Mouse (Mus musculus): ENCODE measurements at regions not wholly inside any gene's neighbourhood (a gene's known extent, or its start where the extent isn't known, plus 50 kb on each side); places are given as distances from the start of the nearest gene placed in this dataset.

DNA sequence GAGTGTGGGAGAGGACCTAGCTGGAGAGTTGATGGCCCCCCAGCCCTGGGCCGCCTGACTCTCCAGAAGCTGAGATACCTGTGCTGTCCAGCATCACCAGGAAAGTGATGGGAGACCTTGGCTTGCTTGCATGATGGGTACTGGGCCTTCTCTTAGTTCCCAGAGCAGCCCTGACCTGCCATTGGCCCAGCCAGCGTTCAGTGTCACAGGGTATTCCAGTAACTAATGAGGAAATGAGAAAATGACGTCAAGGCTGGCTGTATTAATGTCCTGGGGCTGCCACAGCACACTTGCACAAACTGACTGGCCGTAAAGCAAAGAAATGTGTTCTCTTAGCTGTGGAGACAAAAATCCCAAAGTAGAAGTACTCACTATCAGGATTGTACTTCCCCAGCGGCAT, 307.5 kb downstream of the Tbc1d1 start:
- no peak for DNase-seq

DNA sequence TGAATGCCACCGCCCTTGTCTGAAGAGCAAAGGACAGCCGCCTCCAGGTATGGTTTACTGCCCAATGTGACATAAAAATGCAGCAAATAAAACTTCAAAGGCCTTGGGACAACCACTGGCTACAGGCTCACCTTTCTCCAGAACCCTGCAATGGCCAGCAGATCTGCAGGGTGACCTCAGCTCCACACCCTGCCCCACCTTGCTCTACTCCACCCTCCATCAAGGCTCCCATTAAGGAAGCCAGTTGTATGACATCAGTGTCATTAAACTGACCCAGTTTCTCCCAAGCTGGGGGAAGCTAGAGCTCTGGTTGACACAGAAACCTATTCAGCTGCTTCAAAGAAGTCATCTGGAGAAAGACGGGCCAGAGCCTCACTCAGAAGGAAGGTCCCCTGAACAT, 310.2 kb downstream of the Tbc1d1 start:
- DNase-seq: no peak

DNA sequence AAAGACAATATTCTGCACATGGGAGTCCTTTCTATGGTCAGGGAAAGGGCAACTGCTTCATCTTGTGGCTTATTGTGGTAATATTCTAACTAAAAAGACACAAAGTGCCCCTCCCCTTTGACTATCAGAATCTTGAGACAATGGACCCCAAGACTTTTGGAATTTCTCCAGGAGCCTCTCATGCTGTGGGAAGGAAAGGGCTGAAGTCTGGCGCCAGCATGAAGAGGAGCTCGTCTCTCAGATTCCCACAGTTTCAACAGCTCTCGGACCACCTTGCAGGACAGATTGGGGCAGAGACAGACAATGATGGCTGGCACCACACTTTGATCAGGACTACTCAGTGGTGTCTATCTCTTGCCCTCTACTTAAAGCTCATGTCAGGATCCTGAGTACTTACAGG, 311.8 kb downstream of the Tbc1d1 start:
- DNase-seq: no peak

DNA sequence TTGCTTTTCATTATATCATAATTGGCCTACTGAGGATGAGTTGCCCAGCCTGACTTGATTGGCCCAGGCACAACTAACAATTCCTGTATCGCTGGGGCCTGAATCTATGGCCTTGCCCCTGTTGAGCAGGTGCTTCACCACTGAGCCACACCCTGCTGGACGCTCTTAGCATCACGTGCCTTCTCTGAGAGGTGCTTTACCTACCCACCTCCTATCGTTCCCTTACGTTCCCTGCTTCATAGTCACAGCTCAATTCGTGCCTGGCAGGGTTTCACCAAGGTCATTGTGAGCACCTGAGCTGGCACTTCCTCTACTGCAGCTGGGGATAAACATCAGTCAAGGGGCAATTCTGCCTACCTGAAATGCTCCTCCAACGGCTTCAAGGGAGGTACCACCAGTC, 312.2 kb downstream of the Tbc1d1 start:
- DNase-seq: no peak

DNA sequence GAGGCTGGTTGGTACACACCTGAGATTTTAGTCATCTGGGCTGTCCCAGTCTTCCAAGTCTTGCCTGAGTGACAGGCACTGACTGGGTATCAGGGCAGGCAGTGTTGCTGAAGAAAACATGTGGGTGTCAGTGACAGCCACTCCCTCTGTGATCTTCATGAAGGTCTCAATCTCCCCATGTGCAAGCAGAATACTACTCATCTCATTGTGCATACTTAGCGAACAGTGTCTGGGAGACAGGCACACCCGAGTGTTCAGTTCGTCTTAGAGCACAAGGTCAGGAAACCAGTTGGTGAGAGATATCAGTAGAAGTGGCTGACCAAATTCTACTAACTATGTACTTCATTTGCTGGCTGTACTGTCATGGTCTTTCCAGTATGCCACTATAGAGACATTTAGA, 315.9 kb downstream of the Tbc1d1 start:
- no peak for DNase-seq

DNA sequence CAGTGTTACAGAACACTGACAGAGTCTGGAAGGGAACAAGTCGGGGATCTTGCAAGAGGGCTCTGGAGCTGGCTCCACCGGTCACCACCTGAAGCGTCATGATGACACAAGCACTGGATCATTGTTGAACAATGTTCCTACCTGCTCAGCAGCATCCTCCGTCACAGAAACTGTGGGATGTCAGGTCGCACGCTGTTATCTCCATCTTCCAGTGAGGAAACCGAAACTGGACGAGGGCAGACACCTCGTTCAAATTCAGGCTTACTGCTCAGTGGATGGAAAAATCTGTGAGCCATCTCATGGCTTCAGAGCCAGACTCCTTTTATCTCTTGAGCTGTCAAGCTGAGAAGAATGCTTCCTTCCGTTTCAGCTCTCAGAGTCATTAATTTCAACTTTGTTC, 316.3 kb downstream of the Tbc1d1 start:
- no peak for DNase-seq

DNA sequence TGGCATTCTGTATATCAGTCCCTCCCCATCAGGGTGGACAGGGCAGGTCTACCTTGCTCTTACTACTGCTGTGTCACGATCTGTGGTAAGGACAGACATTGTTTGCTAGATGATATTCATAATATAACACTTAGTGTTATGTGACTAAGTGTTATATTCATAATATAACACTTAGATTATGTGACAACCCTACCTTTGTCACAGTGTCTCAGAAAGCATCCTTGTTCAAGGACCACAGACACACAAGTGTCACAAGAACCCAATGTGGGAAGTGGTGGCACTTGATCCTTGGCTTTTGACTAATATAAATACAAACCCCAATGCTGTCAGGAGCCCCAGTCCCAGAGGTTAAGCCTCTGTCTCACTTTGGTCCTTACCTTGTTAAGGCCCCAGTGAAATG, 318.8 kb downstream of the Tbc1d1 start:
- no peak for DNase-seq

DNA sequence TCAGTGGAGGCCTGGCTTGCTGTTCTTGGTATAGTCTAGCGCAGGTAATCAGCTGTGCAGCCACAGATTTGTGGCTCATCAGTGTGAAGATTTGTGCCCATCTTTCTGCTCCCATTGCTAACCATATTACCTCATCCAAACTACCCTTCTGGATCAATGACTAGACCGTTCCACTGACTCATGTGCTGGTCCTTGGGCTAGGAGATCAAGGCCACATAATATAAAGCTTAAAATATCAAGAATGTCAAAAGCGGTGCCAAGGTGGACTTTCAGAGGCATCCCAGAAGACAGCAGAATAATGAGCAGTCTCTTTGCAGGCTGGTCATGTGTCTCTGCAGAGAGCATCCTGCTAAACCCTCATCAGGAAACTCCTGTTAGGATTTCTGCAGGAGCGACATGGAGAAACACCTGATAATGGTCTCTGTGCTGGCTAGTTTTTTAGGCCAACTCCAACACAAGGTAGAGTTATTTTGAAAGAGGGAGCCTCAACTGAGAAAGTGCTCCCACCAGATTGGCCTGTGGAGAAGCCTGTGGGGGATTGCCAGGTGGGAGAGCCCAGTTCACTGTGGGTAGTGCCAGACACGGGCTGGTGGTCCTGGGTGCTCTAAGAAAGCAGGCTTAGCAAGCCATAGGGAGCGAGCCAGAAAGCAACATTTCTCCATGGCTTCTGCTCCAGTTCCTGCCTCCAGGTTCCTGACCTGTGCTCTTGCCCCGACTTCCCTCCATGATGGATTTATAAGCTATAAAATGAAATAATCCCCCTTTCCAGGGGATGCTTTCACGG, 319.8 kb downstream of the Tbc1d1 start:
- DNase-seq: no peak

DNA sequence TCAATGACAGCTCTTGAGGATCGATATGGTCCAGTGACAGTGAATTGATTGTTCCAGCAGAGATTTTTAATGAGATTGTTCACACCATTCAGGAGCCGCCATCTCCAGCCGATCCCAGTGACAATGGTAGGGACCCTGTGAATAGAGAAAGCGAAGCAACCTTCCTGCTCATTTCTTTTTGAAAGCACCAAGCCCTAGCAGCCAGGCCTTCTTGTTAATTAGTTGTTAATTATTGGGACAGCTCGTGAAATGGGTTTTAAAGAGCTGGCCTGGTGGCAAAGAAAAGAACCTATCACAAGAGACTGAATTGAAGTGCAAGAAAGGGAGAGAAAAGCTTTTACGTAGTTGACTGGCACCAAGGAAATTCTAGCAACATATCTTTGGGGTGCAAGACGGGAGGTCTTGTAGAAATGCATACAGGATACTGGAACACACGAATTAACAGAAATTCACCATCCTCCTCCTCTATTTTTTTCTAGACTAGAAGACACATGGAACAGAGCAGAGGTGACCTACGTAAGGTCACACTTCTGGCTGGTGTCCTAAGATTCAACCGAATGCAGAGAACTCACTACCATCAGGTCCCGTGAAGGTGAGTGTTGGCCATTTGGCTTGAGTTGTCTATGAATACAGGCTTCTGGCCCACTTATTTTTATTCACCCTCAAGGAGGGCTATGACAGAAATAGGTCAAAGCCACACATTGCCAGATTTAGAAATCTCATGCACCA, 320.7 kb downstream of the Tbc1d1 start:
- no peak for DNase-seq

DNA sequence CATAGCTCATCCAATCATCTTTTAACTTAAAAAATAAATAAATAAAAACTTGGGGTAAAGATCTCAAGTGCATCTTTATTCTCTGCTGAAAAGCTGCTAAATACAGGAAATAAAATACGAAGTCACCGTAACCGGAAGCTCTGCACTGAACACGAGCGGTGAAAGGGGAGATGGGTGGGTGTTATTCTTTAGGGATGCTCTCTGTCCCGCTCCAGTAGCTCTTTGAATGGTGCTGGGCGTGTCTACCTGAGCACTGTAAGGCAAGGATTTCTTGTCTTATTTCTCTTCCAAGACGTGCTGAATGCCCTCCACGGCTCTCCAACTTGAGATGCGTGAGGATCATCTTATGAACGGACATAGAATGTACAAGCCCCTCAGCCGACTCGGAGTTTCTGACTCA, 322.0 kb downstream of the Tbc1d1 start:
- no peak for DNase-seq

DNA sequence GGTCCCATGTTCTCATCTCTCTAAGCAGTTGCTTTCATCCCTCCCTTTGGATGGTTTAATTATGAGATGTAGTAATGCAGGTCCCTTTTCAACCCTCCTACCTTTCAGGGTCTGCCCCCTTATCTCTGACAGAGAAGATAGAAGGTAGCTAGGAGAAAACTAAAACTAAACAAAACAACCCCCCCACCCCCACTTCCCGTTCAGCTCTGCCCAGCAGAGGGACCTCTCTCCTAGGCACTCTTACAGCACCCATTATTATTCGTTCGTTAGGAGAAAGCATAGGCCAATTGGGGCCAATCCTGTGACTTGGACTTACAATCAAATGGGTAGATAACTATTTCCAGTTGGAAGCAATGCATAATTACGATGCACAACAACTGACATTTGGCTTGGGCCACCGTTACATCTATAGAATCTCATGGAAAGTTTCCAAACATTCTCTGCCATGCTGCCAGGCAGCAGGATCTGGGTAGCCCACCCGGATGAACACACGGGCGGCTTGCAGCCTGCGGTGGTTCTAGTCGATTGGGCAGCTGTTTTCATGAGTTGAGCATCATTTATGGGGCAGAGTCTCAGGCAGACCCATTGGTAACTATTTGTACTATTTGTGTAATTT, 322.6 kb downstream of the Tbc1d1 start:
- DNase-seq: no peak

DNA sequence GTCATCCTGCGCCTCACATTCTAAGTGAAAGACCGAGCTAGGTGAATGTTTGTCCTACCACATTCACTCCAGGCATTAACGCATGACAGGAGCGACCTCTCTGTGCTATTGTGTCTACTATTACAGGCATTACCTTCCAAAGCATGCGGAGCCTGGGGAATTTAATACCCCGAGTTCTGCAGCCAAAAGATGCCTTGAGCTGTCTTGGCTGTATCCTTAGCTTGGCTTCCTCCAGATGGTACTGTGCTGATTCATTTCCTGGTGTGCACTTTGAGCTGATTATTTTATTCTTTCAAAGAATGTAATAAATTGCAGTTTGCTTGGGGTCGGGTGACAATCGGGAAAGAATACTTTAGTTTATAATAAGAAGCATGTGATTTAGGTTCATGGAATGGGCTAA, 323.2 kb downstream of the Tbc1d1 start:
- no peak for DNase-seq

DNA sequence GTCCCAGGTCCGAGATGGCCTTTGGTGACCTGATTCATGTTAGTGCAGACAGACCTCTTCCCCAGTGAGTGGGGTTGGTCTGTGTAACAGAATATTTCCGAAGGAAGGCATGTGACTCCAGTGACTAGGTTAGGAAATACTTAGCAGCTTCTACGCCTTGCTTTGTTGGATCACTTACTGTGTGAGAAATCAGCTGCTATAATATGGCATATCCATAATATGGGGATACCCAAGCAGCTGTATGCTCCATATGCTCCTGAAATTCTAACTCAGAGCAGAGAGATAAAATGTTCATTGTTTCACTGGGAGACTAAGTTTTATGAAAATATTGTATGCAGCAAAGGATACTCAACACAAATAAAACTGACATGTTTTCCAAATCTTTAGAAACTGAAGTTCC, 318.1 kb upstream of the Klf3 start:
- DNase-seq: no peak

DNA sequence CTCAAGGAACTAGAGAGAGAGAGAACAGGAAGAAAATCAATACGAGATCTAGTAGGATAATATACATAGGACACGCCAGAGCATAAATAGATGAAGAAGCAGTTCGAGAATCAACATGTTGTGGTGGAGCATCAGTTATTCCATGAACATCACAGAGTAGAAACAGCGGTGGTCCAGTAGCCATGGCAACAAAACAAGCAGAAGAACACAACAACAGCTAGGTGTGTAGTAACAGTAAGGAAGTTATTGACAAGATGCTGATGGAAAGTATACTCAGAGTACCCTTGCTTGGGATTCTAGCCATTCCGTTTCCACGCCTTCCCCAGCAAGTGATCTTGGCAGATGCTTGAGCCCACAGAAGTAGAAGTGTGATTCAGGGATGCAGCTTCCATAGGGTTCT, 317.3 kb upstream of the Klf3 start:
- DNase-seq: no peak

DNA sequence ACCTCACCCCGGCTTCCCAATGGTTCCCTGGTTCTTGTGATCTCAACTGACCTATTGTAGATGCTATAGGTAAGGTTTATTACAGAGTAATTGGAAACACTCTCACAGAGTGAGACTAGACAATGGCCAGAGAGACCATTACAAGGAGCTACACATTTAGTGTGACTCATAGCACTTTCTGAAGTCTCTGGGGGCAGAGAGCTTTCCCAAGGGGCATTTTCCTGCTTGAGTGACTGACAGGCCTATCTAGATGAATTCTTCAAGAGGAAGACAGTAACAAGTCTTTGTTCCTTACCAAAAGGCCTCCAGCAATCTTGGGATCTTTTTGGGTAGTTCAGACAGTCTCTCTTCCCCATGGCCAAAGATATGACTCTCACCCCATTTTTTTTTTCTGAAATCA, 316.4 kb upstream of the Klf3 start:
- DNase-seq: no peak

DNA sequence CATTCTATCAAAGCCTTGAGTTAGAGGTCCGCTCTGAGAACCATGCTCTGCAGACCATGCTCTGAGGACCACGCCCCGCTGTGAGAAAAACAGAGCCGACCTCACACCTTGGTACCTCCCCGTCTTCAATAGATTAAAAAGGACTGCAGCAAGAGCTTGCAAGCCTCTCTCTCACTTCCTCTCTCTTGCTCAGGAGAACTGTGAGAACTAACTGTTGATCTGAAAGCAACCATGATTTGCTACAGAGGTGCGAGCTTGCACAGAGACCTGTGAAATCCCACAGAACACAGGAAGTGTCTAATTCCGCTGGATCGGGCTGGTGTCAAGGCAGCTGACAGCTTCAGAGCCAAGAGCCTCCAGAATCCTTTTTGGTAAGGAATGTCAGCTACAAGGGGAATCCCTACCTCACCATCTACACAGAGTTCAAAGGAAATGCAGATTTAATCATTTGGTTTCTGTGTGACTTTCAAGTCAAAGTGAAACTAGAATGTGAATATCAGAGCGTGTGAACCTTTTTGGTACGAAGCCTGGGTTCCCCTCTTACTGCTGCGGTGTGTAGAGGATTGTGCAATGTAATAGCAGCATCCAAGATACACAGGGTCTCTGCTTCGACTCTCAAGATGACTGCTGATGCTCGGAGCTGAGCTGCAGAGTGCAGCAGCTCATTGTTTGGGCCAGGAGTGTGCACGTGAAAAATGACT, 315.3 kb upstream of the Klf3 start:
- DNase-seq: no peak

DNA sequence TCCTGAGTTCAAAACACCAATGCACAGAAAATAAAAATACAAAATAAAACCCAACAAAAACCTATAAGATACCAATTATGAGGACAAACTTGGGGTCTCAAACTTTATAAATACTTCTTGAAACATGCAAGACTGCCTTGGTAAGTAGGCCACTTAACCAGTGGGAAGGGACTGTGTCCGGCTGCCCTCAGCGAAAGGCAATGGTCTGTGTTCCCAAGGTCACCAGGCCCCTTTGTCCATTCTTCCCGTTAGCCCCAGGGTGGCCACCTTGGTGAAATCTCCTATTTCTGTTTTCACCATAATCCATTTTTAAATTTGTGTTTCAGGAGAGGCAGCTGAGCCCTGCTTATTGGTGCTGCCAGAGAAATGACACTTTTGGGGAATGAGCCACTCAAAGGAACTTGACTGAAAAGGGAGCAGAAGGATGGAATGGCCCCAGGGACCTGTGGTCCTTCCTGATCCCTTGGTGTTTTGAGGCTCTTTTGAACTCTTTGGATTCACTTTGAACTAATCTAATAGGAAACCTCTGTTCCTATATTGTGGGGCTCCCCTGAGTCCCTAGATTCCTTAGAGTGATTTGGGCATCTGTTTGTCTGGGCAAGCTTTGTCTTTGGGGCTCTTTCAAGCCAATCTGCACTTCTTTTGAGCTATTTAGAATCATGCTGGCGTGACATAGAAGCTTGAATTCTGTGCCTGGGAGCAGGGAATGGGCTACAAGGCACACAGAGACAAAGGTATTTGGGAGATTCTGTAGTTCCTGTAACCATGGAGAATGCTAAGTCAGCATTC, 313.3 kb upstream of the Klf3 start:
- DNase-seq: no peak

DNA sequence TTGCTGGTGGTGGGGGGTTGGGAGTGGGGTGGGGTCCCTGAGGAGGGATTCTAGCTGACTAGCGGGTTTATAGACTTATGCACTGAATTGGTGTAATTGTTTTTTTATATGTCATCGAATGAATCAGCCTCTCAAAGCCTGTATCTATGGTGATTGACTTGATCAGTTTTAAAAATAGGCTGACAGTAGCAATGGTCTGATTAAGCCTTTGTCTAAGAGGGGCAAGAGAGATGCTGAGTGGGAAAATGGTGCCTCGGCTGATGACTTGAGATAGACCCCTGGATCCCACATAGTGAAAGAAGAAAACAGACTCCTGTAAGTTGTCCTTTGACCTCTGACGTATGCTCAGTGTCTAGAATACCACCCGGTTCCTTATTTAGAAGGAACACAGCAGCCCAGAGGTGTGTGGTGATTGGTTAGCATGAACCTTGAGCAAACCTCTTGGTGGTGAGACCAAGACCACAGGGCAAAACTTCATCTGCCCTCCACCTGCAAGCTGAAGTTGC, 312.7 kb upstream of the Klf3 start:
- DNase-seq: no peak

DNA sequence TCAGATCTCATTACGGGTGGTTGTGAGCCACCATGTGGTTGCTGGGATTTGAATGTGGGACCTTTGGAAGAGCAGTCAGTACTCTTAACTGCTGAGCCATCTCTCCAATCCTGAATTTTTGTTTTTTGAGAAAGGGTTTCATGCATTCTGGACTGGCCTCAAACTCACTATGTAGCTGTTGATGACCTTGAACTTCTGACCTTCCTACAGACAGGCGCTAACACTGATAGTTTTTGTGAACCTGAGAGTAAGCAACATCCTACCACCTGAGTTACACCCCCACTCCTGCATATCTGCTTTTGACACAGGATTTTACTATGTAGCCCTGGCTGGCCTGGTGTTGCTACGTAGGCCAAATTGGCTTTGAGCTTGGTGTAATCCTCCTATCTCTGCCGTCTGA, 308.8 kb upstream of the Klf3 start:
- no peak for DNase-seq

DNA sequence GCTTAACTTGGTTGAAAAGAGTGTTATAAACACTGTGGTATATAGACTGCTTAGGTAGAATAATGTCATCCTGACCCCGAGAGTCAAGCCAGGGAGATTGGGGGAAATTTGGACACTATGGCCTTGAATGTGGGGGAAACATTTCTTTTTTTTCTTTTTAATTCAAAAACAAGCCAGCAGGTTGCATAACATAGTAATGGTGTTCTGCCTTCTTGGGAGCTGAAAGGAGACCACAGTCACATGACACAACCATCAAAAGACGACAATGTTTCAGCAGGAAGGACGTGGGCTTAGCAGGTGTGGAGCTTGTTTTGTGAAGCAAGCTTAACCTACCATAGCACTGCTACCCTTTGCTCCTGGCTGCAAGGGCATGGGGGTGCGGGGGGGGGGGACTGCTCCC, 306.3 kb upstream of the Klf3 start:
- DNase-seq: no peak

DNA sequence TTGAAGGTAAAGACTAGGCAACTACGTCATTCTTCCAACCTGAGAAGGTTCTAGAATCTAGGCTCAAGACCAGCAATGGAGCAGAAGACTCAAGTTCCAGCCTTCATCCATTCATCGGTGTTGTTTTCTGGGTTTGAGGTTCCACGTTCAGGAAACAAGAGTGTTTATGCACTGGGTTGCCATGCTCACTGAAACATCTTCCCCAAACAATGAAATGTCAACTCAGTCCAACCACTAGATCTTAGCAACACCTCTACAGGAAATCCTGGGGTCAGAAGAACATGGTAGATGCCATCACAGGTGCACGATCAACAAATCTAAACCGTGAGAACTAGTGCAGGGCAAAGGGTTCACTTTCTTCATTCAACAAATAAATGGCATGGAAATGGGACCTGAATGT, 304.8 kb upstream of the Klf3 start:
- DNase-seq: no peak

DNA sequence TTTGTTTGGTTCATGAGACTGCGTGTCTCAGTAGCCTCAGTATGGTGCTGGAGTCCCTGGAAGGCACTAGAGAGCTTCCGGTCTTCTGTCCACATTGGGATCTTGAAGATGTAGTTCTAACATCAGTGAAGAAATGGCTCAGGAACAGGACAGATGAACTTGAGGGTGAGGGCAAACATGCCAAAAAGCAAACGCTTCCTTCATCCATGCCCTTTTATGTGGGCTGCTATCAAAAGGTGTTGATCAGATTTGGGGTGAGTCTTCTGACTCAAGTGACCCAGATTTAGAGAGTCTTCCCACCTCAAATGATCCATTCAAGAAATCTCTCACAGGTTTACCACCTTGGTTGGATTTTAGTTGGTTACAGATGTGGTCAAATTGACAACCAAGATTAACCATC, 304.1 kb upstream of the Klf3 start:
- DNase-seq: no peak

DNA sequence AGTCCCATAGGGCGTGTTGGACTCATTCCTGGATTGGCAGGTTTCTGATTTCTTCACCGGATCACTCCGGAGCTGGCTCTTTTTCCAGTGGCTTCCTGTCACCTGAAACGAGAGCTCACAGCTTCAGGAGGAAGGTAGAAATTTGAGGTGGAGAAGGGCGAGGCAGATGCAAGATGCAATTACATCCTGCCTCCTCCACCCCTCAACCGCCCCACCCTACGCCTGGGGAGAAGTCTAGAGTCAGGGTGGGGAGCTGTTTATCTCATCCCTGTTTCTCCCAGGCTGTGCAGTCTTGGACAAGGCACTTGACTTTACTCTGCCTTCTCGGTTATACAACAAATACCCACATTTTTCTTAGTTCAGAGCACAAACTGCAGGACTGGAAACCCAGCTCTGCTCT, 302.8 kb upstream of the Klf3 start:
- DNase-seq: no peak

All from lung, postnatal 14 days (tissue).